Mouse (Mus musculus) activated CD4-positive, CD25-positive, alpha-beta regulatory T cell (primary cell): ENCODE data around the gene Ogdh. TPM values are rescaled to one million over a fixed set of nuclear protein-coding genes. Genes with fewer than 3 reads are reported as not detected.

Source experiments
- polyA plus RNA-seq, 2 experiments: library from polyadenylated mRNA; unstranded; fragments of 100-300 nt; shearing (Covaris generic); gene quantifications; one replicate each; pipeline ENCODE4 v1.2.1; 2017

Gene Ogdh
- 100 to 1,000 TPM; 129 to 187 TPM for polyA plus RNA-seq

DNA sequence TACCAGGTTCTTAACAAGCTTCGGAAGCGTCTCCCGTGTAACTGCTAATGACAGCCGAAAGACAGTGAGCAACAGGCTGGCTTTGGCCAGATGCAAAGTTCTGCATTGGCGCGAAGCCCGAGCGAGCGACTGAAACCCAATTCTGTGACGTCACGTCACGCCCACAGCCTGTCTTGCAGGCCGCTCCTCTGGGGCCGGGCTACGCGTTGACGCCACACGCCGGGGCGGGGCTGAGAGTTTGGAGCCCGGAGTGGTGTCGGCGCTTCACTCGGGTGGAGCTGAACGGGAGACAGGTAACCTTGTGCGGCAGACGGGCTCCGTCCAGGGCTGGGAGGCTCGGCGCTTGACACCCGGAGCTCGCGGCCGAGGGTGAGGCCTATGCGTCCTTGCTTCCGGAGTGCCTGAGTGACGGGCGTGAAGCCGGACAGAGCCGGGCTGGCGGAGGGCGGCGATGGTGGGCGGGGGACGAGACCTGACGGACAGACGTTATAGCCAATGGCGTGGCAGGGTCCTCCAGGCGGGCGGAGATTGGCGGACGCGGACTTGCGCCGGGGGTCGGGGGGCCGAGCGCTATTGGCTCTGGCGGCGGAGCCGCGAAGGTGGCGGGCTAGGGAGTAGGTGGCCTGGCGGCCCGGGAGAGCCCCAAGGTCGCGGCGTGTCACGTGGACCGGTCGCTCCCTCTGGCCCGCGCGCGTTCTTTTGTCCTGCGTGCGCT is at the start of gene Ogdh:
Gene Ogdh (plus strand): TSS at position 233 of the 715 bp plus-strand sequence.

DNA sequence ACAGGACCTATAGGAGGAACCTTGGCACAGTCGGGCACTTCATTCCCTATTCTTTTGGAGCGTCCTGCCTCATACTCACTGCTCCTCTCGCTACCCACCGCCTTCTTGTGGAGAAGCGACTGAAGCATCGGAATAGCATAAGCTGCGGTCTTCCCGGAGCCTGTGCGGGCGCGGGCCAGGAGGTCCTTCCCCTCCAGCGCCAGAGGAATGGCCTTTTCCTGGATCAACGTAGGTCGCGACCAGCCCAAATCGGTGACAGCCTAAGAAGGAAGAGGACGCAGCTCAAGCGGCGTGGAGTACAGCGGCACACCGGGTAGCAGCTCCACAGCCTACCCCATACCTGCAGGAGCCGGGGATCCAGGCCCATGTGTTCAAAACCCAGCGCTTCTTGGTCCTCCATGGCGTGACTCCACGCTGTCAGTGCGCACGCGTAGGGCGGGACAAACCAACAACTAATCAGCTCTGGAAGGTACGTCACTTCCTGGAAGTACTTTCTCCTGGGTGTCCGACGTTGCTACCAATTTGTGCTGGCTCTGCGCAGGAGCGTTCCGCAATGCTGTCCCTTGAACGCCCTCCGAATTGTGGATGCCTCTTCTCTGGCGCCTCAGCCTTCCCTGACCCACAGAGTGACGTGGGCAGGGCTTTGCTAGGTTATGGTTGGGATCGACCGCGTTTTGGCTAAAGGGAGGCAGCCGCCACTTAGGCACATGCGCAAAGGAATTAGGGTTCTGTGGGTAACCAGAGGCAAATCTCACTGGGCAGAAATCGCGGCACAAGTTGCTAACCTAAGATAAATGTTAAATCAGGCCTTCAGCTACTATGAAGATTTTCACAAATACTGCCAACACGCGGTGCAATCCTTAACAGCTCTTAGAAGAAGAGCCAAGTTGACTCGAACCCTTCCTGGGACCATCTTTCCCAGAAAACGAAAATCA is 23.8 kb upstream of the Ogdh start, which contains the start of gene Ddx56:
Gene Ddx56 (minus strand): TSS at position 453 of the 935 bp plus-strand sequence.

DNA sequence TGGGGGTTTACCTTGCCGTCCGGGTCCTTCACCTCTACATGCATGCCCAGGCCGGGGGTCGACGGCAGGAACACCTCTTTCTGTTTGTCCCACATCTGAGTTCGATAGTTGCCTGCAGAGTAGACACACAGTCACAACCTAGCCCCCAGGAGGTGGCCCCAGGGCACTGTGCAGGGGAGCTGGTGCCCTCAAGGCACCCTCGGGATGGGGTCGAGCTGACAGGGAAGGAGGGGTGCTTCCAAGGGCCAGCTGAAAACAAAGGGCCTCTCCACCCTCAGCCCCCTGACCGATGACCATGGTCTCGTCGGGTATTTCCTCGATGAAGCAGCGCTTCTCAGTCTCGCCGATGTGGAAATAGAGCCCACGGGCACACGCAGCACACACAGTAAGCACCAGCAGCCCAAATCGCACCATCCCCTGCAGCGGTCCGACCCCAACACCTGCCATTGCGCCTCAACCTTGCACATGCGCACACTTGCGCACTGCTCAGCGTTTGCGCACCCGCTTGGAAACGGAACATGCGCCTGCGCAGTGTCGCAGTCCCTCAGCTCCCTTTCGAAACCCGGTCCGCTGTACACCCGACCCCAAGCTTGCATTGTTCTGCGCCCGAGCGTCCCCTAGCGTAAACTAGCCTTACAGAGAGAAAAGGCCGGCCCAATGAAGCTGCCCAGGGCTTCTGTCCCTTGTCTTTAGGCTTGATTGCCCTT is 16.9 kb upstream of the Ogdh start, which contains the start of gene Tmed4:
Gene Tmed4 (minus strand): TSS at position 484 of the 707 bp plus-strand sequence.

DNA sequence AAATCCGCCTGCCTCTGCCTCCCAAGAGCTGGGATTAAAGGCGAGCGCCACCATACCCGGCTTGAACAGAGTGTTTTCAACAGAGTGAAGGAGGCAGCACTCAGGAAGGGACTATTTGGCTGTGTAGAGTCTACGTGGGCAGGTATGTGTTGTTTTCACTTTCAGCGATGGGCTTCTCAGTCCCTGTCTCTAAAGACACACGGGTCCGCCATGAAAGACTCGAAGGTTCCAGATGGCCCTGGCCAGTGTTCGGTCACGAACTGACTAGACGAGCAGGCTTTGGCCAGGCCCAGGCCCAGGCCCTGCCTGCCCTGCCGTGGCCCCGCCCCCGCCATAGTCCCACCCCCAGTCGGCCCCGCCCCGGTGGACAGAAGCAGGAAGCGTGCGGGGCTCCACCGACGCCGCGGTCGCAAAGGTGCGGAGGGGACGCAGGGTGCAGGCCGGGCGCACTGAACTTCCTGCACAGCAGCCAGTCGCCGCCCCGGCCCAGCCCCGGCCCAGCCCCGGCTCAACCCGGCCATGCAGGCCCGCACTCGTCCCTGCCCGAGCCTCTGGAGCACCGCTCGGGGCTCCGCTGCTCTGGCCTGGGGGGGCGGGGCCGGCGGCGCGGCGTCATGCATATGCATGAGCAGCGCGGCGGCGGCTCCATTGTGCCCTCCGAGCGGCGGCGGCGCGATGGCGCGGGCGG is 97.4 kb downstream of the Ogdh start, which contains the start of gene Zmiz2:
Gene Zmiz2 (plus strand): TSS at position 349 of the 688 bp plus-strand sequence.

Other genes with a start within 250 kb of the Ogdh start
- gene Camk2b, start 225.3 kb upstream of the Ogdh start, polyA plus RNA-seq: 1 to 10 TPM; 2.1 to 8.6 TPM
- gene A730071L15Rik, start 91.6 kb upstream of the Ogdh start, polyA plus RNA-seq: under 1 TPM in 1 of 2 experiments, not detected in 1; 0.23 TPM
- 10 to 100 TPM; 39.0 to 42.2 TPM for gene Nudcd3, start 91.2 kb upstream of the Ogdh start, polyA plus RNA-seq
- under 1 TPM; 0.19 to 0.22 TPM for gene Npc1l1, start 61.5 kb upstream of the Ogdh start, polyA plus RNA-seq
- 10 to 100 TPM; 58.0 to 82.9 TPM for gene Ddx56, start 23.9 kb upstream of the Ogdh start, polyA plus RNA-seq
- 10 to 100 TPM; 47.8 to 78.4 TPM for gene Tmed4, start 16.8 kb upstream of the Ogdh start, polyA plus RNA-seq
- 10 to 100 TPM; 62.6 to 95.1 TPM for gene Zmiz2, start 97.4 kb downstream of the Ogdh start, polyA plus RNA-seq
- gene Ppia, start 123.8 kb downstream of the Ogdh start, polyA plus RNA-seq: 1,000 to 10,000 TPM; 4,126 to 4,496 TPM
- 100 to 1,000 TPM; 241 to 279 TPM for gene H2afv, start 152.8 kb downstream of the Ogdh start, polyA plus RNA-seq
- 10 to 100 TPM; 23.5 to 23.7 TPM for gene Purb, start 184.3 kb downstream of the Ogdh start, polyA plus RNA-seq
- 100 to 1,000 TPM; 122 to 222 TPM for gene Myo1g, start 229.3 kb downstream of the Ogdh start, polyA plus RNA-seq